Mouse (Mus musculus) T-helper 17 cell (primary cell): ENCODE measurements around the gene Spats2l.

Experiments
- in situ Hi-C, 2 experiments: fragments of 300-600 bp; cut with MboI, MseI; formaldehyde crosslinking; loops; 1 replicate in 1 of 2; 2 replicates in 1 of 2; pipeline ENCODE4 v1.15.1; 2025; ENCODE audit warnings: high pct_unique_total_duplicates in 2 of 2

The Spats2l gene

GRCm38 (mm10) chr1:57884867-57885266 is 110.9 kb downstream of the Spats2l start:
- in situ Hi-C loops, result no loop called here

GRCm38 (mm10) chr1:57889803-57890202 is 115.8 kb downstream of the Spats2l start:
- in situ Hi-C loops, result loop anchor here in 1 of 2 experiments (10.0 kb wide), 1 partner anchor 1115 kb away; no protein-coding TSS in a partner anchor

- in situ Hi-C loops, result loop anchor here in 1 of 2 experiments (10.0 kb wide), 1 partner anchor 1114 kb away; no protein-coding TSS in a partner anchor
Measured at GRCm38 (mm10) chr1:57890259-57890902, 116.4 kb downstream of the Spats2l start.

- in situ Hi-C loops, result loop anchor here in 1 of 2 experiments (10.0 kb wide), 1 partner anchor 1114 kb away; no protein-coding TSS in a partner anchor
Measured at GRCm38 (mm10) chr1:57890903-57891267, 116.9 kb downstream of the Spats2l start.

GRCm38 (mm10) chr1:57901494-57901893 is 127.5 kb downstream of the Spats2l start:
- in situ Hi-C loops, result no loop called here

GRCm38 (mm10) chr1:57903793-57904192 is 129.8 kb downstream of the Spats2l start:
- in situ Hi-C loops, result no loop called here

GRCm38 (mm10) chr1:57905912-57906311 is 131.9 kb downstream of the Spats2l start:
- in situ Hi-C loops, result no loop called here

- in situ Hi-C loops, result no loop called here
Measured at GRCm38 (mm10) chr1:57906312-57906711, 132.3 kb downstream of the Spats2l start.

- in situ Hi-C loops, result no loop called here
Measured at GRCm38 (mm10) chr1:57911561-57911960, 137.6 kb downstream of the Spats2l start.

- in situ Hi-C loops, result no loop called here
Measured at GRCm38 (mm10) chr1:57917342-57917741, 143.4 kb downstream of the Spats2l start.

GRCm38 (mm10) chr1:57918567-57918966 is 144.6 kb downstream of the Spats2l start:
- in situ Hi-C loops, result no loop called here

GRCm38 (mm10) chr1:57934287-57934686 is 160.3 kb downstream of the Spats2l start:
- in situ Hi-C loops, result no loop called here

GRCm38 (mm10) chr1:57940691-57941090 is 166.7 kb downstream of the Spats2l start:
- in situ Hi-C loops, result loop anchor here in 1 of 2 experiments (5.0 kb wide), 1 partner anchor 523 kb away; no protein-coding TSS in a partner anchor

GRCm38 (mm10) chr1:57941095-57941494 is 167.1 kb downstream of the Spats2l start:
- in situ Hi-C loops, result loop anchor here in 1 of 2 experiments (5.0 kb wide), 1 partner anchor 524 kb away; no protein-coding TSS in a partner anchor

GRCm38 (mm10) chr1:57941734-57942133 is 167.8 kb downstream of the Spats2l start:
- in situ Hi-C loops, result loop anchor here in 1 of 2 experiments (5.0 kb wide), 1 partner anchor 524 kb away; no protein-coding TSS in a partner anchor

- in situ Hi-C loops, result loop anchor here in 1 of 2 experiments (5.0 kb wide), 1 partner anchor 525 kb away; no protein-coding TSS in a partner anchor
Measured at GRCm38 (mm10) chr1:57942215-57942614, 168.3 kb downstream of the Spats2l start.

GRCm38 (mm10) chr1:57947552-57948347 is 173.8 kb downstream of the Spats2l start:
- in situ Hi-C loops, result no loop called here

- in situ Hi-C loops, result no loop called here
Measured at GRCm38 (mm10) chr1:57949195-57949594, 175.2 kb downstream of the Spats2l start.

- in situ Hi-C loops, result loop anchor here in 1 of 2 experiments (5.0 to 25.0 kb wide), 2 partner anchors 522 to 1013 kb away; partner anchors contain the start of genes Stradb and Trak2
Measured at GRCm38 (mm10) chr1:57949716-57950115, 175.8 kb downstream of the Spats2l start.

GRCm38 (mm10) chr1:57952509-57952908 is 178.5 kb downstream of the Spats2l start:
- in situ Hi-C loops, result loop anchor here in 1 of 2 experiments (5.0 to 25.0 kb wide), 2 partner anchors 525 to 1010 kb away; partner anchors contain the start of genes Stradb and Trak2

GRCm38 (mm10) chr1:57953586-57954375 is 179.8 kb downstream of the Spats2l start:
- in situ Hi-C loops, result loop anchor here in 1 of 2 experiments (5.0 to 25.0 kb wide), 2 partner anchors 526 to 1009 kb away; partner anchors contain the start of genes Stradb and Trak2
